Mouse (Mus musculus) myocyte (in vitro differentiated cells): ENCODE results near the gene Nup188. TPM values are rescaled to one million over a fixed set of nuclear protein-coding genes. Genes with fewer than 3 reads are reported as not detected.

Source experiments
- H3K27me3 ChIP-seq: one replicate; pipeline ENCODE4 v1.6.1; 2011; ENCODE audit not compliant: control insufficient read depth, insufficient read depth, insufficient read length
- H3K36me3 ChIP-seq: one replicate; pipeline ENCODE4 v1.6.1; 2011; ENCODE audit not compliant: control insufficient read depth, insufficient read depth
- H3K4me2 ChIP-seq: one replicate; pipeline ENCODE4 v1.6.1; 2011; ENCODE audit warnings: low read depth, control low read depth
- H3K4me3 ChIP-seq: one replicate; pipeline ENCODE4 v1.5.1; 2011; ENCODE audit warnings: mild to moderate bottlenecking, control low read depth, moderate library complexity
- H3K79me2 ChIP-seq: one replicate; pipeline ENCODE4 v1.6.1; 2011; ENCODE audit not compliant: control insufficient read depth, insufficient read depth
- H3ac ChIP-seq: one replicate; pipeline ENCODE4 v1.6.1; 2011; ENCODE audit not compliant: control insufficient read depth, insufficient read length
- CEBPB ChIP-seq: IDR thresholded peaks from 2 replicates; pipeline ENCODE4 v1.6.1; 2011; ENCODE audit warnings: mild to moderate bottlenecking, moderate library complexity; ENCODE audit not compliant: poor library complexity, insufficient read depth, severe bottlenecking
- E2F4 ChIP-seq: IDR thresholded peaks from one replicate; pipeline ENCODE4 v1.6.1; 2011; ENCODE audit warnings: mild to moderate bottlenecking, control low read depth, moderate library complexity; ENCODE audit not compliant: insufficient read depth
- MAX ChIP-seq: IDR thresholded peaks from one replicate; pipeline ENCODE4 v1.6.1; 2011; ENCODE audit warnings: low read depth, mild to moderate bottlenecking, control low read depth
- MYOD1 ChIP-seq, 3 experiments: IDR thresholded peaks; one replicate each; pipeline ENCODE4 v1.6.1; 2011; ENCODE audit warnings: control low read depth in 2 of 3, low read depth in 2 of 3, mild to moderate bottlenecking in 2 of 3, moderate library complexity in 1 of 3; ENCODE audit not compliant: insufficient read length in 2 of 3, control insufficient read depth in 1 of 3
- MYOG ChIP-seq, 3 experiments: IDR thresholded peaks; one replicate each; pipeline ENCODE4 v1.6.1; 2011; ENCODE audit warnings: control low read depth in 2 of 3, low read depth in 2 of 3, mild to moderate bottlenecking in 2 of 3; ENCODE audit not compliant: insufficient read length in 2 of 3, control insufficient read depth in 1 of 3, insufficient read depth in 1 of 3
- POLR2A ChIP-seq: IDR thresholded peaks from one replicate; pipeline ENCODE4 v1.6.1; 2011; ENCODE audit warnings: low read depth, mild to moderate bottlenecking, control low read depth, moderate library complexity; ENCODE audit not compliant: insufficient read length
- POLR2AphosphoS2 ChIP-seq: IDR thresholded peaks from one replicate; pipeline ENCODE4 v1.6.1; 2011; ENCODE audit warnings: low read depth, control low read depth; ENCODE audit not compliant: insufficient read length
- REST ChIP-seq: IDR thresholded peaks from one replicate; pipeline ENCODE4 v1.6.1; 2011; ENCODE audit warnings: mild to moderate bottlenecking, control low read depth, moderate library complexity; ENCODE audit not compliant: insufficient read depth, insufficient read length
- SRF ChIP-seq: IDR thresholded peaks from one replicate; pipeline ENCODE4 v1.6.1; 2011; ENCODE audit warnings: low read depth; ENCODE audit not compliant: control insufficient read depth, insufficient read length
- TCF12 ChIP-seq: IDR thresholded peaks from one replicate; pipeline ENCODE4 v1.6.1; 2011; ENCODE audit warnings: mild to moderate bottlenecking, control low read depth; ENCODE audit not compliant: poor library complexity, insufficient read depth, severe bottlenecking
- TCF3 ChIP-seq: IDR thresholded peaks from one replicate; pipeline ENCODE4 v1.6.1; 2011; ENCODE audit warnings: low read depth, control low read depth; ENCODE audit not compliant: insufficient read length
- USF1 ChIP-seq: IDR thresholded peaks from one replicate; pipeline ENCODE4 v1.6.1; 2011; ENCODE audit warnings: low read depth, mild to moderate bottlenecking, control low read depth, moderate library complexity
- polyA plus RNA-seq: library from polyadenylated mRNA; unstranded; fragments of >200 nt; fragmentation: generic; extraction: Trizol; gene quantifications from one replicate; pipeline ENCODE4 v1.2.1, GENCODE M21; 2012; ENCODE audit warnings: missing spikeins

Gene Nup188
- 54.0 TPM for polyA plus RNA-seq

GRCm38 (mm10) chr2:30286192-30287026, at the start of gene Nup188, which contains the start of gene Dolk:
Gene Nup188 (plus strand): TSS chr2:30286397.
Gene Dolk (minus strand): TSS chr2:30286334.
- Histone ChIP-seq H3K79me2 (peaks cover 69% of the 10 kb centered on the region), H3ac (peak within 1 kb of the TSS; percentile 65), H3K27me3 (no peaks in the 10 kb centered on the region), H3K4me3 (peak within 1 kb of the TSS; percentile 80), H3K4me2 (peak within 1 kb of the TSS; percentile 86), H3K36me3 (no peaks in the 10 kb centered on the region)
- TF ChIP-seq MYOD1 (IDR thresholded peaks at IDR 0.05; ENCODE audit: control insufficient read depth in 1 of 3, insufficient read length in 2 of 3, low read depth in 2 of 3) (peak in 2 of 3 experiments; percentile 16 to 26), POLR2A (peak; percentile 97), SRF (peak; percentile 29), POLR2AphosphoS2 (peak; percentile 91), REST (peak; percentile 38), USF1 (peak; percentile 99), MAX (peak; percentile 16), MYOG (IDR thresholded peaks at IDR 0.05; ENCODE audit: control insufficient read depth in 1 of 3, insufficient read depth in 1 of 3, insufficient read length in 2 of 3, low read depth in 2 of 3) (peak in 2 of 3 experiments; percentile 20 to 26), TCF12 (no peak), CEBPB (no peak), TCF3 (no peak), E2F4 (peak; percentile 15)

GRCm38 (mm10) chr2:30236426-30237198, 49.6 kb upstream of the Nup188 start:
- Histone ChIP-seq H3K4me2 (peak overlapping the region; percentile 95), H3K4me3 (peak overlapping the region; percentile 78), H3K79me2 (peaks cover 39% of the 10 kb centered on the region), H3K27me3 (no peaks in the 10 kb centered on the region), H3ac (peak overlapping the region; percentile 96), H3K36me3 (peaks cover 9% of the 10 kb centered on the region)
- TF ChIP-seq TCF3 = no peak
- peak; percentile 49 for TF ChIP-seq POLR2A

GRCm38 (mm10) chr2:30237199-30237880, 48.9 kb upstream of the Nup188 start, which contains the start of gene Lrrc8a:
Gene Lrrc8a (plus strand): TSS chr2:30237715.
- Histone ChIP-seq H3K79me2 (peaks cover 46% of the 10 kb centered on the region), H3K4me2 (peak within 1 kb of the TSS; percentile 95), H3ac (peak within 1 kb of the TSS; percentile 96), H3K36me3 (peaks cover 15% of the 10 kb centered on the region), H3K27me3 (no peaks in the 10 kb centered on the region), H3K4me3 (peak within 1 kb of the TSS; percentile 78)
- TF ChIP-seq POLR2A = peak; percentile 53
- TF ChIP-seq E2F4 = no peak
- no peak for TF ChIP-seq TCF3
- peak; percentile 94 for TF ChIP-seq USF1
- no peak for TF ChIP-seq MYOD1 (IDR thresholded peaks at IDR 0.05; ENCODE audit: control insufficient read depth in 1 of 3, insufficient read length in 2 of 3, low read depth in 2 of 3)
- TF ChIP-seq POLR2AphosphoS2 = peak; percentile 58
- TF ChIP-seq SRF = peak; percentile 64
- peak; percentile 63 for TF ChIP-seq MAX
- TF ChIP-seq TCF12 = no peak
- TF ChIP-seq MYOG (IDR thresholded peaks at IDR 0.05; ENCODE audit: control insufficient read depth in 1 of 3, insufficient read depth in 1 of 3, insufficient read length in 2 of 3, low read depth in 2 of 3) = no peak
- no peak for TF ChIP-seq REST
- no peak for TF ChIP-seq CEBPB

GRCm38 (mm10) chr2:30237881-30238280, 48.3 kb upstream of the Nup188 start:
- Histone ChIP-seq H3K36me3 (peaks cover 15% of the 10 kb centered on the region), H3ac (peak overlapping the region; percentile 96), H3K79me2 (peaks cover 49% of the 10 kb centered on the region), H3K4me2 (peak overlapping the region; percentile 94), H3K4me3 (peak overlapping the region; percentile 78), H3K27me3 (no peaks in the 10 kb centered on the region)
- peak in 1 of 3 experiments; percentile 3 for TF ChIP-seq MYOG (IDR thresholded peaks at IDR 0.05; ENCODE audit: control insufficient read depth in 1 of 3, insufficient read depth in 1 of 3, insufficient read length in 2 of 3, low read depth in 2 of 3)
- no peak for TF ChIP-seq SRF
